Mouse (Mus musculus): ENCODE measurements around the gene Peg10.

The Peg10 gene

DNA sequence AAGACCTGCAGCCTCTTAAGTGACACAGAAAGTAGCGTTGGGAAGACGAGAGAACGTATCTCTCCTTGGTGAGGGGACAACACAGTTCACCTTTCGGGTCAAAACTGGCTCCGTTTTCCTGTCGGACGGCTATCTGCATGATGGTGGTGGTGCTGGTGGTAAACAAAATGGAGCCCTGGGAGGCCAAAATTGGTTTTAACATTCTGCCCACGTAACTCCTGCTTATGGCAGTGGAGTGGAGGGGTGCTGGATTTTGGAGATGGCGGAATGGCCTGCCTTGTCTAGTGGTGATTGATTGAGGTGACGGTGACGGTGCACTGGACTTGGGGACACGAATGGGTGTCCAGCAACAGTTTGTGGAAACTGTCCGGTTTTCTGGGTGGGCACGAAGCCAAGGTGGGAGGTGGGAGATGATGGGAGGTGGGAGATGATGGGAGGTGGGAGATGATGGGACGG lies 1.4 kb downstream of the Peg10 start:
- WGBS, result 53% methylated on average over 15 of the region's 15 CpGs

DNA sequence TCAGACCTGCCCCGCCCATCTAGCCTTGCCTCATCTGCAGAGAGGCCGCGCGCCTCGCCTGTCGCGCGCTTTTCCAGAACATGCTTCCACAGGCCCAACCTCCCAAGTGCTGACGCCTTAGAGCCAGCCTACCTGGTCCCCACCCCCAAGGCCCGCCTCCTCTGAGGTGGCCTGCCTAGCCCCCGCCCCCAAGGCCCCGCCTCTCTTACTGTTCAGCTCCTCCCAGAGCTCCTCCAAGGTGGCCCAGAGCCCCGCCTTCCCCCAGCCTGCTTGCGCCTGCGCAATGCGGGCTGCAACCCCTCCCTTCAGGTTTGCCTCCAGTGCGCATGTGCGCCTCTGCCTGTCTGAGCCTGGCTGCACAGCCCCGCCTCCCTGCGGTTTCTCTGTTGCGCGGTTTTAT lies 2.0 kb downstream of the Peg10 start:
- 44% methylated on average over 21 of the region's 22 CpGs for WGBS

DNA sequence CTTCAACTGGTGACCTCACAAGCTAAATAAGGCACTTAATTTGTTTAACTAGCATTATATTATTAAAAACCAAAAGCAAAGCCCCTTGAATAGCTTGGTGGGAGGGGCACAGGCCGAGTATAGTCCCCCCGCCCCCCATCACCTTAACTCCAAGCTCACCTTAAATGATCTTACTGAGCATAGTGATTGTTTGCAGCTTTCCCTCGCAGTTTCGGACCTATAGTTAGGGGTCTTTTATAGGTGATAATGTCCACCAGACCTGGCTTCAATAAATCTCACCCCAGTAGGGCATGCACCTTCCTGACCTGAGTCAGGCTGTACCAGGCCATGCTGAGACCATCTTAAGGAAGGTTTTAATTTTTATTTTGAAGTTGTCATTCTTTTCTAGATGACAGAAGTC lies 4.2 kb downstream of the Peg10 start:
- WGBS, result 86% methylated on average over 4 of the region's 4 CpGs

DNA sequence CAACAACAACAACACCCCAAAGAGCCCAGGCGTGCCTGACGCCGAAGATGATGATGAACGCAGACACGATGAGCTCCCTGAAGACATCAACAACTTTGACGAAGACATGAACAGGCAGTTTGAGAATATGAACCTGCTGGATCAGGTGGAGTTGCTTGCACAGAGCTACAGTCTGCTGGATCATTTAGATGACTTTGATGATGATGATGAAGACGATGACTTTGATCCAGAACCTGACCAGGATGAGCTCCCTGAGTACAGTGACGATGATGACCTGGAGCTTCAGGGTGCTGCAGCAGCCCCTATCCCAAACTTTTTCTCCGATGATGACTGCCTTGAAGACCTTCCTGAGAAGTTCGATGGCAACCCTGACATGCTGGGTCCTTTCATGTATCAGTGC lies 7.2 kb downstream of the Peg10 start:
- WGBS, result 96% methylated on average over 10 of the region's 10 CpGs

DNA sequence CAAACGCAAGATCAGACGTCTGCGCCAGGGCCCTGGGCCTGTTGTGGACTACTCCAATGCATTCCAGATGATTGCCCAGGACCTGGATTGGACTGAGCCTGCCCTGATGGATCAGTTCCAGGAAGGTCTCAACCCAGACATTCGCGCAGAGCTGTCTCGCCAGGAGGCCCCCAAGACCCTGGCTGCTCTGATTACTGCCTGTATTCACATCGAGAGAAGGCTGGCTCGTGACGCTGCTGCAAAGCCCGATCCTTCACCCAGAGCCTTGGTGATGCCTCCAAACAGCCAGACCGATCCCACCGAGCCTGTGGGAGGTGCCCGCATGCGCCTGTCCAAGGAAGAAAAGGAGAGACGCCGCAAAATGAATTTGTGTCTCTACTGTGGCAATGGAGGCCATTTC lies 7.8 kb downstream of the Peg10 start:
- 97% methylated on average over 16 of the region's 16 CpGs for WGBS

DNA sequence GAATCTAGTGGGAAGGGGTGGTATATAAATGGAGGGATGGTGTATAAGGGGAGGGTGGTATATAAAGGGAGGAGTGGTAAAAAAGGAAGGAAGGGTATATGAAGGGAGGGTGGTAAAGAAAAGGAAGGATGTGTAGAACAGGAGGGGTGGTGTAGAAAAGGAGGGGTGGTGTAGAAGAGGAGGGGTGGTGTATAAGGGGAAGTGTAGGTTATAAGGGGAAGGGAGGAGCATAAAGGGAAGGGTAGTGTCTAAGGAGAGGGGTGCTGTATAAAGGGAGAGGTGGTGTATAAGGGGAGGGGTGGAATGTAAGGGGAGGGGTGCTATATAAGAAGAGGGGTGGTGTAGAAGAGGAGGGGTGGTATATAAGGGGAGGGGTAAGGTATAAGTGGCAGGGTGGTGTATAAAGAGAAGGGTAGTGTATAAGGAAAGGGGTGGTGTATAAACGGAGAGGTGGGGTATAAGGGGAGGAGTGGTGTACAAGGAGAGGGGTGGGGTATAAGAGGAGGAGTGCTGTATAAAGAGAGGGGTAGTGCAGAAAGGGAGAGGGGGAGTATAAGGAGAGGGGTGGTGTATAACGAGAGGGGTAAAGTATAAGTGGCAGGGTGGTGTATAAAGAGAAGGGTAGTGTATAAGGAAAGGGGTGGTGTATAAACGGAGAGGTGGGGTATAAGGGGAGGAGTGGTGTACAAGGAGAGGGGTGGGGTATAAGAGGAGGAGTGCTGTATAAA lies 14.5 kb downstream of the Peg10 start:
- WGBS, result 46% methylated on average over 3 of the region's 3 CpGs

DNA sequence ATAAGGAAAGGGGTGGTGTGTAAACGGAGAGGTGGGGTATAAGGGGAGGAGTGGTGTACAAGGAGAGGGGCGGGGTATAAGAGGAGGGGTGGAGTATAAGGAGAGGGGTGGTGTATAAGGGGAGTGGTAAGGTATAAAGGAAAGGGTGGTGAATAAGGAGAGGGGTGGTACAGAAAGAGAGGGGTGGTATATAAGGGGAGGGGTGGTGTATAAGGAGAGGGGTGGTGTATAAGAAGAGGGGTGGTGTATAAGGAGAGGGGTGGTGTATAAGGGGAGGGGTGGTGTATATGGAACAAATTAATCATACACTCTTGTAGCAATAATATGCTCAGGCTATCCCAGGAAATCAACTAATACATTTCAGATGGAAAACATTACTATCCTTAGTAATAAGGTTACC lies 15.1 kb downstream of the Peg10 start:
- WGBS, result 42% methylated on average over 2 of the region's 2 CpGs

DNA sequence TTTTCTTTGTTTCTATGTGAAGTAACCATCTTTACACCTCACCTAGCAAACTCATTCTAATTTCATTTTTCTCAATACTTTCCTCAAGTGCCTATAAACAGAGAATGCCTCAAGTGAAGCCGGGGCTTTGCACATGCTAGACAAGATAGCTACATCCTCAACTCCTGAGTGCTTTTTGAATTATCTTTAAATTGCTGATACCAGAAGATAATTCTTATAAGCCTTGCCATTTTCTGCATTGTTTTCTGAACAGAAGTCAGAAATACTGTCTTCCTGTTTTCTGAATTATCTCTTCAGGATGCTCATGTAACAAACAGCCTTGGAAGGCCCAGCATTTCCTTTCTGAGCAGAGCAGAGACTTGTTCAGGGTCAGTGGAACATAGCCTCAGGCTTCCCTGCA lies 49.2 kb downstream of the Peg10 start:
- WGBS, result 98% methylated on average over 1 of the region's 1 CpGs

DNA sequence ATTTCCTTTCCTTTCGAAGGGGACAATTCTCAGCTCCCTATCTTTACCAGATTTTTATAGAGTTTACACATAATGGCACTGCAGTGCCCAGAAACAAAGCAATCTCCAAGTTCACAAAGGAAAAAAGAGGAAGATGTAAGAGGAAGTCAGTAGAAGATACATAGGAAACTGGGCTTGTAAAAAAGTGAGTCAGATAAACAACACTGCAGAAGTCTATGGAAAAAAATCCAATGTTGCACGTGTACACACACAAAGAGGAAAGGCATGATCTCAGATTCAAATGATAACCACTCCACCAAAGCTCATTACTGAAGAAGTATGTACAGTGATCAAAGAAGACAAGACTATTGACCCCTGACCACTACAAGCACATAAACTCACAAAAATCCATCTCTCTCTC lies 51.3 kb downstream of the Peg10 start:
- 70% methylated on average over 2 of the region's 2 CpGs for WGBS

DNA sequence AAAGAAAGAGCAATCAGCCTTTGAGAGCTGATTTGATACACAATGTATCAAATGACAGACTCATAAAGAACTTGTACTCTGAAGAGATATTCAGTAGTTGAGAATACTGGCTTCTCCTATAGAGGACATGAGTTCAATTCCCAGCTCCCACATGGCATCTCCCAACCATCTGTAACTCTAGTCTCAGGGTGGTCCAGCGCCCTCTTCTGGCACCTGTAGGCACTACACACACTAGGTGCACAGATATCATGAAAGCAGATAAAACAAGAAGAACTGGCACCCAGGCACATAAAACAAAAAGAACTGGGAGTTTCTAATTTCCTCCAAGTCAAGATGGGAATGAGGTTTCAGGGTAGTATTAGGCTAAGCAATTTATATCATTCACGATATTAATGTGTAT lies 52.3 kb downstream of the Peg10 start:
- 79% methylated on average over 2 of the region's 2 CpGs for WGBS

DNA sequence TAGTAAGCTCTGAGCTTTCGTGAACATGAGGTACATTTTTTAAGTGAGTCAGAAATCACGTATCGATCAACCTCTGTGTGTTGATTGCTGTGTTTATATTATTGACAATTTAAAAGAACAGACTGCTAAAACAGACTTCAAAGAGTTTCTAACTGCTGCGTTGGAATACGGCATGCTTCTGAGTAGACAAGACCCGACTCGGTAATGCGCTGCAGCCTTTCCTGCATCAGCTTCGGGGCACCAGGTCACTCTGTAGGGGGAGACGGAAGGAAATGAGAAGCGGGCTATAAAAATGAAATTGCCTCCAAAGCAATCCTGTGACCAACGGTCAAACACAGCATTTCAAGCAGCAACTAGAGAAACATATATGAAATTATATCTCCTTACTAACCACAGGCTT lies 59.9 kb downstream of the Peg10 start:
- 85% methylated on average over 12 of the region's 12 CpGs for WGBS

Data from cerebral cortex, adult 2 months (tissue).